In genomic region chr4:131897109-131897508, GRCm38 (mm10) we compare ENCODE assay signal across 22 mouse cellular contexts. TPM values are rescaled to one million over a fixed set of nuclear protein-coding genes. Genes with fewer than 3 reads are reported as not detected.
A peak's percentile ranks its signal among the peaks of the same experiment; 100 is the strongest.
DNase-seq lines count a peak whose midpoint lies in the region; ATAC-seq and TF ChIP-seq lines count a peak whose summit lies in the region.
"Had no signal": no experiment of that assay in that cellular context is flagged by ENCODE, and none has a peak within 500 bp of the region (broad histone marks: within the 10 kb centered on the region; RNA-seq: fewer than 3 reads in every experiment).

No protein-coding gene starts in this region.

- peaks cover 3% of the 10 kb centered on the region; the same call in 1 of the 2 replicates for H3K79me2 ChIP-seq in liver, adult 2 months (ENCODE audit: control insufficient read depth, insufficient read depth, low read length)

- H3K4me1 ChIP-seq in liver, adult 2 months (ENCODE audit: control insufficient read depth, insufficient read depth, low read length) = peaks cover 14% of the 10 kb centered on the region
- H3K4me1 ChIP-seq in liver, embryonic 12.5 days = no peaks in the 10 kb centered on the region
- no peaks in the 10 kb centered on the region for H3K4me1 ChIP-seq in testis, adult 2 months (ENCODE audit: control insufficient read depth, insufficient read depth, low read length)
- H3K4me1 ChIP-seq: embryonic facial prominence, embryonic 15.5 days; forebrain, embryonic 10.5 days; hindbrain, embryonic 12.5 days had no signal

- intact Hi-C loops in left cerebral cortex, postnatal 14 days (cut with DNase I) = no loop called here

- H3K27ac ChIP-seq in liver, adult 2 months (replicated peaks; ENCODE audit: insufficient read depth, low read depth, low read length) = peak overlapping the region; percentile 77
- H3K27ac ChIP-seq in liver, embryonic 12.5 days = no peak overlapping the region
- H3K27ac ChIP-seq in testis, adult 2 months (ENCODE audit: control insufficient read depth, insufficient read depth, low read depth, low read length) = no peak overlapping the region
- H3K27ac ChIP-seq: embryonic facial prominence, embryonic 15.5 days; forebrain, embryonic 10.5 days; gastrocnemius, adult 2 months; hindbrain, embryonic 12.5 days had no signal

- no peak for ATAC-seq in liver, embryonic 12.5 days
- peak; percentile 62; the same call in 1 of the 2 replicates for ATAC-seq in megakaryocyte, adult 5-6 weeks (ENCODE audit: poor library complexity, severe bottlenecking)
- ATAC-seq: forebrain, embryonic 14.5 days had no signal

- no peak for TF ChIP-seq POLR2A in liver, adult 2 months (IDR thresholded peaks at IDR 0.05; ENCODE audit: extremely low read depth, insufficient read depth, low read length)
- no peak for TF ChIP-seq POLR2A in testis, adult 2 months (IDR thresholded peaks at IDR 0.05; ENCODE audit: control insufficient read depth, low read depth, low read length)

- H3K4me2 ChIP-seq in liver, embryonic 12.5 days = no peak overlapping the region
- H3K4me2 ChIP-seq: embryonic facial prominence, embryonic 15.5 days; hindbrain, embryonic 12.5 days had no signal

- WGBS in liver, adult 2 months = 53% methylated on average over 5 of the region's 5 CpGs
- WGBS in liver, embryonic 12.5 days (ENCODE audit: insufficient replicate concordance) = 91% methylated on average over 5 of the region's 5 CpGs

- no peak overlapping the region for H3K4me3 ChIP-seq in liver, adult 2 months (ENCODE audit: insufficient read depth, low read depth, low read length)
- H3K4me3 ChIP-seq in liver, embryonic 12.5 days = no peak overlapping the region
- peak overlapping the region; percentile 7; the same call in 1 of the 2 replicates for H3K4me3 ChIP-seq in testis, adult 2 months (ENCODE audit: control insufficient read depth, low read depth, low read length)
- H3K4me3 ChIP-seq: embryonic facial prominence, embryonic 15.5 days; erythroblast, embryonic 14.5 days; forebrain, embryonic 10.5 days; gastrocnemius, adult 2 months; hindbrain, embryonic 12.5 days had no signal

- H3K9ac ChIP-seq in liver, adult 2 months (ENCODE audit: low read depth, low read length) = peak overlapping the region; percentile 18
- no peak overlapping the region for H3K9ac ChIP-seq in liver, embryonic 12.5 days
- H3K9ac ChIP-seq: embryonic facial prominence, embryonic 15.5 days; hindbrain, embryonic 12.5 days had no signal

- H3K27me3 ChIP-seq in liver, adult 2 months (ENCODE audit: control insufficient read depth, insufficient read depth, low read length) = no peaks in the 10 kb centered on the region
- H3K27me3 ChIP-seq in liver, embryonic 12.5 days (replicated peaks) = no peaks in the 10 kb centered on the region
- no peaks in the 10 kb centered on the region for H3K27me3 ChIP-seq in testis, adult 2 months (ENCODE audit: control insufficient read depth, insufficient read depth, low read length)
- H3K27me3 ChIP-seq: embryonic facial prominence, embryonic 15.5 days; hindbrain, embryonic 12.5 days had no signal

- TF ChIP-seq CTCF in liver, adult 2 months (IDR thresholded peaks at IDR 0.05; ENCODE audit: low read depth, low read length) = no peak
- no peak for TF ChIP-seq CTCF in testis, adult 2 months (IDR thresholded peaks at IDR 0.05; ENCODE audit: control insufficient read depth, insufficient read depth, insufficient replicate concordance, low read depth, low read length)

- H3K36me3 ChIP-seq in liver, adult 2 months (ENCODE audit: control insufficient read depth, insufficient read depth, low read length) = peaks cover 69% of the 10 kb centered on the region
- H3K36me3 ChIP-seq in liver, embryonic 12.5 days = peaks cover 85% of the 10 kb centered on the region
- H3K36me3 ChIP-seq in testis, adult 2 months (ENCODE audit: control insufficient read depth, insufficient read depth, low read length) = peaks cover 5% of the 10 kb centered on the region

- H3K9me3 ChIP-seq in liver, embryonic 12.5 days (replicated peaks) = no peaks in the 10 kb centered on the region
- H3K9me3 ChIP-seq: embryonic facial prominence, embryonic 15.5 days; hindbrain, embryonic 12.5 days had no signal

- peak; percentile 55 for DNase-seq in liver, adult 2 months (ENCODE audit: extremely low read depth, low read depth, low spot score)
- no peak for DNase-seq in testis, postnatal 14 days (ENCODE audit: low spot score)
- DNase-seq in layer of hippocampus, postnatal 25 days (ENCODE audit: extremely low spot score in 1 of 2, low spot score in 1 of 2) = no peak
- no peak for DNase-seq in left cerebral cortex, postnatal 14 days (ENCODE audit: low spot score in 2 of 2)
- DNase-seq: adrenal gland, adult 2 months; adrenal gland, postnatal 36 days; cerebellum, adult 2 months; cerebellum, postnatal 14 days; embryo, embryonic 11 days; gastrocnemius, postnatal 25 days; heart, postnatal 10 days; heart, postnatal 4 days had no signal

RNA-seq across cellular contexts. Expression of gene Srsf4, which starts 23.7 kb away (rescaled TPM):
- total RNA-seq in liver, adult 2 months (2014; rRNA removed) = 14.8 and 15.9 TPM in 2 replicates
- 17.2 and 19.0 TPM in 2 replicates for polyA plus RNA-seq in liver, adult 2 months (2012; rRNA removed)
- polyA plus RNA-seq in liver, embryonic 12.5 days (2016; fragmentation: Nextera tagmentation; extraction: Ambion mirVana) = 94.9 and 97.5 TPM in 2 replicates
- polyA plus RNA-seq in testis, adult 2 months (2012; rRNA removed) = 41.6 and 44.1 TPM in 2 replicates
- total RNA-seq in megakaryocyte, adult 5-6 weeks (2015) = 39.0 and 39.7 TPM in 2 replicates
- total RNA-seq in megakaryocyte, adult 5-6 weeks (2017) = 44.5 and 61.2 TPM in 2 replicates
- 10 to 100 TPM; 68.1 to 69.2 TPM for total RNA-seq in layer of hippocampus, postnatal 25 days (2021)
- total RNA-seq in left cerebral cortex, postnatal 14 days (2021) = 10 to 100 TPM; 67.2 to 78.6 TPM

RNA-seq across cellular contexts. Expression of gene Tmem200b, which starts 24.5 kb away (rescaled TPM):
- total RNA-seq in liver, adult 2 months (2014; rRNA removed) = 1.7 and 2.4 TPM in 2 replicates
- polyA plus RNA-seq in liver, adult 2 months (2012; rRNA removed) = 5.7 and 9.0 TPM in 2 replicates
- polyA plus RNA-seq in liver, embryonic 12.5 days (2016; fragmentation: Nextera tagmentation; extraction: Ambion mirVana) = 0.81 and 1.3 TPM in 2 replicates
- polyA plus RNA-seq in testis, adult 2 months (2012; rRNA removed) = 11.2 and 13.3 TPM in 2 replicates
- not detected in 2 replicates for total RNA-seq in megakaryocyte, adult 5-6 weeks (2015)
- not detected in 2 replicates for total RNA-seq in megakaryocyte, adult 5-6 weeks (2017)
- 1 to 10 TPM; 1.4 to 2.3 TPM for total RNA-seq in layer of hippocampus, postnatal 25 days (2021)
- 1 to 10 TPM; 5.9 to 6.1 TPM for total RNA-seq in left cerebral cortex, postnatal 14 days (2021)
- total RNA-seq: common myeloid progenitor, adult 5-6 weeks had no signal
- polyA plus RNA-seq: erythroblast, embryonic 14.5 days; forebrain, embryonic 14.5 days had no signal

RNA-seq across cellular contexts. Expression of gene Mecr, which starts 53.8 kb away (rescaled TPM):
- total RNA-seq in liver, adult 2 months (2014; rRNA removed) = 34.8 and 40.5 TPM in 2 replicates
- 35.7 and 39.4 TPM in 2 replicates for polyA plus RNA-seq in liver, adult 2 months (2012; rRNA removed)
- 44.4 and 49.4 TPM in 2 replicates for polyA plus RNA-seq in liver, embryonic 12.5 days (2016; fragmentation: Nextera tagmentation; extraction: Ambion mirVana)
- 17.2 and 19.3 TPM in 2 replicates for polyA plus RNA-seq in testis, adult 2 months (2012; rRNA removed)
- total RNA-seq in megakaryocyte, adult 5-6 weeks (2015) = 15.3 and 18.4 TPM in 2 replicates
- total RNA-seq in megakaryocyte, adult 5-6 weeks (2017) = 11.0 and 20.6 TPM in 2 replicates
- 10 to 100 TPM; 28.4 to 33.4 TPM for total RNA-seq in layer of hippocampus, postnatal 25 days (2021)
- 10 to 100 TPM; 31.6 to 34.7 TPM for total RNA-seq in left cerebral cortex, postnatal 14 days (2021)

RNA-seq across cellular contexts. Expression of gene Ptpru, which starts 59.0 kb away (rescaled TPM):
- total RNA-seq in liver, adult 2 months (2014; rRNA removed) = 0.09 and 0.40 TPM in 2 replicates
- 0.27 and 0.40 TPM in 2 replicates for polyA plus RNA-seq in liver, adult 2 months (2012; rRNA removed)
- 2.7 and 2.8 TPM in 2 replicates for polyA plus RNA-seq in liver, embryonic 12.5 days (2016; fragmentation: Nextera tagmentation; extraction: Ambion mirVana)
- 2.5 and 3.1 TPM in 2 replicates for polyA plus RNA-seq in testis, adult 2 months (2012; rRNA removed)
- 2.1 and 2.5 TPM in 2 replicates for total RNA-seq in megakaryocyte, adult 5-6 weeks (2015)
- 0.49 and 0.95 TPM in 2 replicates for total RNA-seq in megakaryocyte, adult 5-6 weeks (2017)
- total RNA-seq in layer of hippocampus, postnatal 25 days (2021) = 100 to 1,000 TPM in 1 of 2 experiments, 10 to 100 TPM in 1; 98.0 to 101 TPM
- total RNA-seq in left cerebral cortex, postnatal 14 days (2021) = 10 to 100 TPM; 63.8 to 64.9 TPM
